Mouse (Mus musculus) neural tube, embryonic 11.5 days (tissue): ENCODE measurements around the gene D11Wsu47e. TPM values are rescaled to one million over a fixed set of nuclear protein-coding genes. Genes with fewer than 3 reads are reported as not detected.

Experiments
- ATAC-seq: fragments of 200-750 bp; cut with Nextera tagmentation; 2 replicates; pipeline ENCODE4 v1.8.0; 2017; ENCODE audit warnings: moderate number of reproducible peaks, mild to moderate bottlenecking, moderate TSS enrichment, moderate library complexity; ENCODE audit not compliant: insufficient read depth, low FRiP score, low TSS enrichment
- DNase-seq: peaks from one replicate; pipeline ENCODE4 v3.0.0-alpha.2; 2015; ENCODE audit warnings: low spot score
- H3K27ac ChIP-seq: fragments of 300-500 bp; sonication (generic); 2 replicates; pipeline ENCODE4 v1.5.1; 2014; ENCODE audit warnings: low read depth, mild to moderate bottlenecking, low read length
- H3K27me3 ChIP-seq: fragments of 300-500 bp; sonication (generic); 2 replicates; pipeline ENCODE4 v1.6.1; 2014; ENCODE audit warnings: mild to moderate bottlenecking, low read length, mixed read lengths; ENCODE audit not compliant: control insufficient read depth, insufficient read depth
- H3K36me3 ChIP-seq: fragments of 300-500 bp; sonication (generic); 2 replicates; pipeline ENCODE4 v1.6.1; 2014; ENCODE audit warnings: mild to moderate bottlenecking, low read length, moderate library complexity, mixed read lengths; ENCODE audit not compliant: control insufficient read depth, insufficient read depth
- H3K4me1 ChIP-seq: fragments of 300-500 bp; sonication (generic); 2 replicates; pipeline ENCODE4 v1.6.1; 2014; ENCODE audit warnings: low read length, mixed read lengths; ENCODE audit not compliant: control insufficient read depth, insufficient read depth
- H3K4me2 ChIP-seq: fragments of 300-500 bp; sonication (generic); 2 replicates; pipeline ENCODE4 v1.6.1; 2014; ENCODE audit warnings: low read depth, mild to moderate bottlenecking, moderate library complexity
- H3K4me3 ChIP-seq: fragments of 300-500 bp; sonication (generic); 2 replicates; pipeline ENCODE4 v1.5.1; 2014; ENCODE audit warnings: low read depth, low read length
- H3K9ac ChIP-seq: fragments of 300-500 bp; sonication (generic); 2 replicates; pipeline ENCODE4 v1.6.1; 2014; ENCODE audit warnings: mild to moderate bottlenecking, low read length
- H3K9me3 ChIP-seq: fragments of 300-500 bp; sonication (generic); 2 replicates; pipeline ENCODE4 v1.6.1; 2016; ENCODE audit warnings: low read length; ENCODE audit not compliant: control insufficient read depth
- WGBS: fragments of 180-500 bp; shearing (Covaris S2); extraction: QIAGEN DNeasy Blood & Tissue Kit; methylation state at CpG from one replicate; pipeline ENCODE4 v1.1.7; 2014; 5-methylcytosine and 5-hydroxymethylcytosine counted together
- polyA plus RNA-seq: library from polyadenylated mRNA; unstranded; fragments of >200 nt; fragmentation: Nextera tagmentation; extraction: Ambion mirVana; gene quantifications from 2 replicates; pipeline ENCODE4 v1.2.1, GENCODE M21; 2014

The D11Wsu47e gene
- polyA plus RNA-seq, 1 experiment from 2014 or later, result 25.5 TPM

DNA sequence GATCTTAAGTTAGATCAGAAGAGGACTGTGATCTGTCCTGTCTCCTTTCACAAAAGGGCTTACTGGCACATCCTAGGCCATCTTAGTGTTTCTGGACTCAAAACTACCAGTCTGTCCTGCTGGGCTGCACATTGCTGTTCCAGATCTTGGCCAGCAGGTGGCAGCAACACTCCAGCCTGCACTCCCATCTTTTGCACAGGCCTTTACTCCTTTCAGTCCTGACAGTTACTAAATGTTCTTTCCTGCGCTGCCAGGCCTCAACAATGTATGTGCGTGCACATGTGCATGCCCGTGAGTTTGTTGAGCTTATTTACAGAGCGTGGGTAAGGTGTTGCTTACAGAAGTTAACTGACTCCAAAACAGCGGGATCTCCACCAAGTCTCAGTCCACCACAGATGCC, 19.5 kb downstream of the D11Wsu47e start:
- H3K9me3 ChIP-seq, result no peaks in the 10 kb centered on the region
- no peak overlapping the region for H3K27ac ChIP-seq
- no peaks in the 10 kb centered on the region for H3K4me1 ChIP-seq
- no peaks in the 10 kb centered on the region for H3K36me3 ChIP-seq
- no peak overlapping the region for H3K9ac ChIP-seq
- 47% methylated on average over 5 of the region's 5 CpGs for WGBS
- ATAC-seq, result 0 out of 2 replicates have a peak, but pooled peaks have one; percentile 23
- no peak overlapping the region for H3K4me3 ChIP-seq
- no peak overlapping the region for H3K4me2 ChIP-seq
- H3K27me3 ChIP-seq, result no peaks in the 10 kb centered on the region
- DNase-seq, result peak; percentile 80

- no peak overlapping the region for H3K9ac ChIP-seq
- no peak overlapping the region for H3K4me3 ChIP-seq
- DNase-seq, result no peak
- ATAC-seq, result no peak
- peaks cover 19% of the 10 kb centered on the region for H3K4me1 ChIP-seq
- no peaks in the 10 kb centered on the region for H3K36me3 ChIP-seq
- no peak overlapping the region for H3K27ac ChIP-seq
- H3K4me2 ChIP-seq, result no peak overlapping the region
- WGBS, result 88% methylated on average over 15 of the region's 15 CpGs
- no peaks in the 10 kb centered on the region for H3K9me3 ChIP-seq
- 0 out of 2 replicates have a peak, but pooled peaks cover 3% of the 10 kb centered on the region for H3K27me3 ChIP-seq
Observed at GRCm38 (mm10) chr11:113705966-113706652, 21.9 kb downstream of the D11Wsu47e start.

- 47% methylated on average over 19 of the region's 19 CpGs for WGBS
- no peak overlapping the region for H3K4me2 ChIP-seq
- H3K36me3 ChIP-seq, result no peaks in the 10 kb centered on the region
- 0 out of 2 replicates have a peak, but pooled peaks cover 3% of the 10 kb centered on the region for H3K27me3 ChIP-seq
- H3K9me3 ChIP-seq, result no peaks in the 10 kb centered on the region
- peaks cover 19% of the 10 kb centered on the region for H3K4me1 ChIP-seq
- no peak overlapping the region for H3K27ac ChIP-seq
- H3K4me3 ChIP-seq, result no peak overlapping the region
- ATAC-seq (no peak), DNase-seq (no peak)
- H3K9ac ChIP-seq, result peak overlapping the region; percentile 14; the same call in 1 of the 2 replicates
Observed at GRCm38 (mm10) chr11:113708629-113709213, 24.5 kb downstream of the D11Wsu47e start.

DNA sequence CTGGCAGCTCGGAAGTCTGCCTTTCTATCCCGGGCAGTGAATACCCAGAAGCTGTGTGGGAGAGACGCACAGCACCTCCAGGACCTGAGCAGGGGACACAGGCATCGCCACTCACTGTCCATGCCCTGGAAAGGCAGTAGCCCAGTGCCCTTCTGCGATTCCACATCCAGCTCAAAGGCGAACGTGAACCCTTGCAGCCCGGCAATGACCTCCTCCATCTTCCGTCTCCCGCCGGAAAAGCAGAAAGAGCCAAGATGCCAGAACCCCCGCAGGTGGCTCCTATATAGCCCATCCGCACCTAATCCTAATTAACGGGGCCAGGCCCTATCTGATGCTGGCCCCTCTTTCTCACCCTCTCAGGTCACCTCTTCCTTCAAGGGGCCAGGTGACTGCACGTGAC, 25.1 kb downstream of the D11Wsu47e start:
- 0 out of 2 replicates have a peak, but pooled peaks cover 3% of the 10 kb centered on the region for H3K27me3 ChIP-seq
- H3K4me3 ChIP-seq, result no peak overlapping the region
- no peaks in the 10 kb centered on the region for H3K9me3 ChIP-seq
- ATAC-seq, result peak; percentile 4; the same call in 1 of the 2 replicates
- H3K36me3 ChIP-seq, result no peaks in the 10 kb centered on the region
- H3K4me2 ChIP-seq, result no peak overlapping the region
- peak overlapping the region; percentile 14 for H3K9ac ChIP-seq
- H3K4me1 ChIP-seq, result peaks cover 19% of the 10 kb centered on the region
- WGBS, result 11% methylated on average over 15 of the region's 15 CpGs
- no peak overlapping the region for H3K27ac ChIP-seq
- DNase-seq, result no peak

GRCm38 (mm10) chr11:113709731-113710256, 25.6 kb downstream of the D11Wsu47e start, which contains the start of gene Cpsf4l:
Gene Cpsf4l (minus strand): TSS chr11:113710017.
- peak within 1 kb of the TSS; percentile 80 for H3K27ac ChIP-seq
- peak; percentile 58 for ATAC-seq
- peaks cover 19% of the 10 kb centered on the region for H3K4me1 ChIP-seq
- peak; percentile 60 for DNase-seq
- peak within 1 kb of the TSS; percentile 49 for H3K9ac ChIP-seq
- no peaks in the 10 kb centered on the region for H3K36me3 ChIP-seq
- peak within 1 kb of the TSS; percentile 22; the same call in 1 of the 2 replicates for H3K4me2 ChIP-seq
- H3K27me3 ChIP-seq, result 0 out of 2 replicates have a peak, but pooled peaks cover 3% of the 10 kb centered on the region
- WGBS, result 2% methylated on average over 11 of the region's 11 CpGs
- no peak within 1 kb of the TSS for H3K4me3 ChIP-seq
- H3K9me3 ChIP-seq, result no peaks in the 10 kb centered on the region

DNA sequence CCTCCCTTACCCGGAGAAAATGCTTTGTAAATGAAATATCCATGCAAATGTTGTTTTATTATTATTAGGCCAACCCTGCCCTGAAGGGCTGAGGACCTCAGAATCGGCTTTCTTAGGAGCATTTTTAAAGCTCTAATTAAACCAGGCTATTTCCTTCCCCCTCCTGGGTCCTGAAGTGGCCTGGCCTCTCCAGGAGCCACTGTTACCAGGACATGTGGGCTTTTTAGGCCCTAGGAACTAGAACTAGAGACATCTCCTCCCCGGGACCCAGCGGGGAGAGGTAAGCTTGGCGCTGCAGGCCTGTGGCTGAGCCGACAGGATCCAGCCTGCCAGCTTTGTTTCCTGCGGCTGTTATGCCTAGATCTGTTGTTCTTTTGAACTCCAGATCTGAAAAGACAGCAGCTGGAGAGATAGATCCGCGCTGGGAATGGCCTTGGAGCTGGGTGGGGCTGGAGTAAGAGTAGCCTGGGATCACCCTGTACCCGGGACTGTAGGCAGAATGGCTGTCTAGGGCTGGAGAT, 26.1 kb downstream of the D11Wsu47e start:
- no peaks in the 10 kb centered on the region for H3K36me3 ChIP-seq
- ATAC-seq (peak; percentile 67), DNase-seq (peak; percentile 70)
- H3K4me1 ChIP-seq, result peaks cover 19% of the 10 kb centered on the region
- peak overlapping the region; percentile 49 for H3K9ac ChIP-seq
- H3K27me3 ChIP-seq, result 0 out of 2 replicates have a peak, but pooled peaks cover 3% of the 10 kb centered on the region
- H3K27ac ChIP-seq, result peak overlapping the region; percentile 80
- H3K4me3 ChIP-seq, result no peak overlapping the region
- H3K9me3 ChIP-seq, result no peaks in the 10 kb centered on the region
- peak overlapping the region; percentile 22; the same call in 1 of the 2 replicates for H3K4me2 ChIP-seq
- 1% methylated on average over 10 of the region's 10 CpGs for WGBS

GRCm38 (mm10) chr11:113711061-113711460, 26.8 kb downstream of the D11Wsu47e start:
- no peak for DNase-seq
- Histone ChIP-seq H3K27me3 (0 out of 2 replicates have a peak, but pooled peaks cover 3% of the 10 kb centered on the region), H3K4me1 (peaks cover 19% of the 10 kb centered on the region), H3K9ac (no peak overlapping the region), H3K27ac (no peak overlapping the region), H3K4me3 (no peak overlapping the region), H3K4me2 (no peak overlapping the region), H3K9me3 (no peaks in the 10 kb centered on the region), H3K36me3 (no peaks in the 10 kb centered on the region)
- no peak for ATAC-seq
- 29% methylated on average over 1 of the region's 1 CpGs for WGBS

DNA sequence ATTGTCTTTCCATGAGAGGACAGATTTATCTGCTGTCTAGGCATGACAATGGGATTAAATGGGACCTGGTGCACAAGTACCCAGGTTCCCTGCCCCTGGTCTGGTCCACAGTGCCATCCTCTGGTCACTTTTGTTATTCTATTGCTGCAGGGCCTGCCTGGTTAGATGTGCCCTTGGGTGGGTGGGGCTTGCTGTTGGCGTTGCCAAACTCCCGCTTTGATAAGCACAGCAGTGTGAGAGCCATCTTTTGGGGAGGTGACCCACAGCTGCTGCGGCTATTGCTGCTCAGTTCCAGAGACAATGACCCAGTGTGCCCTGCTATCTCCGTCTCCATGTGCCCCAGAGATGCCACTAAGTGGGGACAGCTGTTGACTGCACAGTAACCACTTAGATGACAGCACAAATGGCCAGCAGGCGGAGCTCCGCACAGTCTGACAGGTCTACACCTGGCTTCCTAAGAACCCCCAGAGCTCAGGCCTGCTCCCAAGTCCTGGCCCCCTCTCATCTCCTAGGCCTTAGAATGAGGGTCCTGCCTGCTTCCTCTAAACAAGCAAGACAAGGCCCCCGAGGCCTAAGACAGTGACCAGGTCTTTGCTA, 31.0 kb downstream of the D11Wsu47e start:
- Histone ChIP-seq H3K9ac (no peak overlapping the region), H3K36me3 (no peaks in the 10 kb centered on the region), H3K4me2 (no peak overlapping the region), H3K9me3 (no peaks in the 10 kb centered on the region), H3K4me1 (peaks cover 15% of the 10 kb centered on the region), H3K27me3 (no peaks in the 10 kb centered on the region), H3K4me3 (no peak overlapping the region), H3K27ac (no peak overlapping the region)
- DNase-seq, result no peak
- ATAC-seq, result no peak
- 62% methylated on average over 7 of the region's 7 CpGs for WGBS
